Mouse (Mus musculus) E14TG2a.4 (cell line): ENCODE measurements at regions not wholly inside any gene's neighbourhood (a gene's known extent, or its start where the extent isn't known, plus 50 kb on each side); places are given as distances from the start of the nearest gene placed in this dataset.

Experiments used
- H3K27me3 ChIP-seq: 2 replicates; pipeline ENCODE4 v1.6.1; 2014; ENCODE audit warnings: low read length, control low read depth; ENCODE audit not compliant: insufficient read depth
- H3K36me3 ChIP-seq: 2 replicates; pipeline ENCODE4 v1.6.1; 2014; ENCODE audit warnings: low read length, control low read depth; ENCODE audit not compliant: insufficient read depth
- H3K4me1 ChIP-seq: replicated peaks from 2 replicates; pipeline ENCODE4 v1.6.1; 2014; ENCODE audit warnings: low read depth, low read length, control low read depth
- H3K4me3 ChIP-seq: replicated peaks from 2 replicates; pipeline ENCODE4 v1.5.1; 2014; ENCODE audit warnings: mild to moderate bottlenecking, low read length
- H3K9me3 ChIP-seq: 2 replicates; pipeline ENCODE4 v1.6.1; 2014; ENCODE audit warnings: low read length, control low read depth
- CTCF ChIP-seq: conservative IDR thresholded peaks from 2 replicates; pipeline ENCODE4 v1.5.1; 2014; ENCODE audit warnings: low read length
- NANOG ChIP-seq: IDR thresholded peaks from 2 replicates; pipeline ENCODE4 v1.6.1; 2014; ENCODE audit warnings: borderline replicate concordance, low read length, mixed read lengths
- POU5F1 ChIP-seq: IDR thresholded peaks from 2 replicates; pipeline ENCODE4 v1.6.1; 2014; ENCODE audit warnings: low read length, borderline replicate concordance

DNA sequence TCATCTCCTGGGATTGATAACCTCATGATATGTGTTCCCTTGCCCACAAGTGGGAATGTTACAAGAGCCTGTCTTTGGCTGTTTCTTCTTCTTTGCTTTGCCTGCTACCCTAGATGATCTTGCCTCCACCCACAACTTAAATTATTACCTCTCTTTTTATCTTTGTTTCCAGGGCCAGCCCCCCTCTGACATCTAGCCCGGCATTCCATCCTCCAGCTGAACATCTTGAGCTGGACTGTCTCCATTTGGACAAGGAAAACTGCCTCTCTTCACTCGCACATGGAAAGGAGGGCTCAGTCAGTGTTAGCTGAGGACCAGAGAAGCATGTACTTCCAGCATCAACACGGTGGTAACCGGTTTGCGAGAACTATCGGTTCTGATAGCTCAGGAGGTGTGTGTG, 124.3 kb downstream of the Zfp365 start:
- TF ChIP-seq POU5F1: no peak
- TF ChIP-seq NANOG: no peak
- TF ChIP-seq CTCF: no peak
- Histone ChIP-seq H3K9me3 (peaks cover 9% of the 10 kb centered on the region), H3K4me3 (no peak overlapping the region), H3K4me1 (peaks cover 7% of the 10 kb centered on the region; the same call in 1 of the 2 replicates), H3K27me3 (no peaks in the 10 kb centered on the region; the same call in 1 of the 2 replicates), H3K36me3 (no peaks in the 10 kb centered on the region)

DNA sequence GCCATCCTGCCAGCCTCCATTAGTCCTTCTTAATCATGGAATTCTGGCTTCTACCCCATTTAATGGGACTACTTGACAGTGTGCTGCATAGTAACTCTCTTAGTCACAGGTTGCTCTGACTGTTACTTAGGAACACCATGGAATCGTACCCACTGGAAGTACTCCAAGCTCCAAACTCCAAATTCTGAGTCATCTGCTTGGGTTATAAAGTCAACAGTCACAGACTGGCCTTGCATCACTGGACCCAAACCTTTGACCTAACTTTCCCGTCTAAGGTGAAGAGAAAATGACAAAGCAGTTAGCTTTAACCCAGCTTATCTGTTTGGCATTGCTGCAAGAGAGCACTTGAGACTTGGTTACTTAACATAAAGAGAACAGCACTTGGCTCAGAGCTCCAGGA, 126.9 kb downstream of the Zfp365 start:
- TF ChIP-seq NANOG (no peak), CTCF (no peak), POU5F1 (no peak)

DNA sequence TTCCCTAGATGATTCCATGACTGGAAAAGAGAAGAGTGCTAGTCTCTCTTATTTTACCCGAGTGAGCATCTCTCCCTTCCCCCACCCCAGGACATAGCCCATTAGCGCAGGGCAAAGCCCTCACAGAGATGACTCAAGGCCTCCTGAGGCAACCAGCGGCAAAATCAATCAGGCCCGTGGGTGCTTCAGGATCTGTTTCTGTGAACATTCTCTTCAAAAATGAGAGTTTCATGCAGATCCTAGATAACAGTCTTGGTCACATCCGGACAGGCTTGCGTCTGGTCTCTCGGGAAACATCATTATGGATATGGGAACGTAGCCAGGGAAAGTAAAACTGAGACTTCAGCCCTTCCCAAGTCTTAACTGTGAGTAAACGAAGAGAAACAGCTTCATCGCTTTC, 134.1 kb downstream of the Zfp365 start:
- Histone ChIP-seq H3K36me3 (no peaks in the 10 kb centered on the region), H3K4me1 (no peaks in the 10 kb centered on the region), H3K27me3 (no peaks in the 10 kb centered on the region), H3K4me3 (no peak overlapping the region), H3K9me3 (no peaks in the 10 kb centered on the region)
- TF ChIP-seq POU5F1 (no peak), CTCF (no peak), NANOG (no peak)

More for the DNA sequence above, 126.9 kb downstream of the Zfp365 start:
- Histone ChIP-seq H3K27me3 (no peaks in the 10 kb centered on the region; the same call in 1 of the 2 replicates), H3K4me1 (peaks cover 7% of the 10 kb centered on the region; the same call in 1 of the 2 replicates), H3K36me3 (no peaks in the 10 kb centered on the region), H3K4me3 (no peak overlapping the region), H3K9me3 (peaks cover 9% of the 10 kb centered on the region)

DNA sequence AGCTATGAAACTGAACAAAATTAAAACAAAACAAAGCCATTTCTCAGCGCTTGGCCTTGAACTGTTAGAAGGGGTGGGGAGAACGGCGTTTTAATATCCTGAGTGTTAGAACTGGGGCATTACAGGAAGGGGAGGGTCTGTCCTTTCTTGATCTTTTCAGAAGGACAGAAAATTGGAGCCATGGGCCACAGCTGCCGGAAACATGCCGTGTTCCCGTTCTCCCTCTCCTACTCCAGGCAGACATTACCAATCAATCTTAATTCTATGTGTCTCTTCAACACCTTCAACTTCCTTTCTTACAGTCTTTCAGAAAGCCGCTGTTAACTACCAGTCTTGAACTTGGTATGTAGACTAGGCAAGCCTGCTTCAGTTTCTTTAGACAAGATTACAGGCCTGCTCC, 134.7 kb downstream of the Zfp365 start:
- Histone ChIP-seq H3K27me3 (no peaks in the 10 kb centered on the region), H3K4me1 (no peaks in the 10 kb centered on the region), H3K36me3 (no peaks in the 10 kb centered on the region), H3K4me3 (no peak overlapping the region), H3K9me3 (no peaks in the 10 kb centered on the region)
- TF ChIP-seq NANOG (no peak), CTCF (no peak), POU5F1 (no peak)

DNA sequence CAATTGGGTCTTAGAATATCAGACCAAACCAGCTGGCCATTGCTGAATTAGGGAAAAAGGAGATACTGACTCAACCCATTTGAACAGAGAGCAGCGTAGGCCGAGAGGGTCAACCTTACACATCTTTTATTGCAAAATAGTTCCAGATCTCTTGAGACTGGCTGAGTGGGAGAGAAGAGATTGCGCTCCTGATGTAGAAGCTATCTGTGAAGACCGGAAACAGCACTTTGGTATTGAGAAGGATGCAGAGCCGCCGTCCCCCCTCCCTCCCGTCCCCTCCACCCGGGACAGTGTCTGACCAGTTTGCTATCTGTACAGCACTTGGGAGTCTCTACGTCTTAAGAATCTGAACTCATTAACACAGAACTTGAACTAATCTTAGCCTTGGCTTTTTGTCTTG, 135.6 kb downstream of the Zfp365 start:
- TF ChIP-seq NANOG (no peak), CTCF (no peak), POU5F1 (no peak)

DNA sequence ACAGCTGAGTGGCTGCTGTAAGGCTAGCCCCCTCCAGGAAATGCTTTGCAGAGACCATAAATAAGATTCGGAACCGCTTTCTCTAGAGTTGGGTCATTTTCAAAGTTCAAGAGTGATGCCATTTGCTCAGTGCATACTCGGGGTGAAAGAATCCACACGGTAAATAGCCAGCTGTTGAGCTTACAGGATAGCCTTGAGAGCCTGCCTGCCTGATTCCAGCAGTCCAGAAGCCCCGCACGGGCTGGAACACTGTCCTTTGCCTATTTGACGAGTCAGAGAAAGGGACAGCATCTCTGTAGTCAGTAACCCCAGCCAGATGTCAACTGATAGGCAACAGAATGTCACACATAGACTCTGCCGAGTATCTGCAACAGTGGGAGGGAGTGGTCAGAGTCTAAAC, 140.7 kb downstream of the Zfp365 start:
- no peaks in the 10 kb centered on the region for H3K9me3 ChIP-seq
- H3K4me1 ChIP-seq: no peaks in the 10 kb centered on the region
- no peak overlapping the region for H3K4me3 ChIP-seq
- TF ChIP-seq CTCF (no peak), POU5F1 (no peak), NANOG (no peak)
- no peaks in the 10 kb centered on the region for H3K27me3 ChIP-seq
- H3K36me3 ChIP-seq: no peaks in the 10 kb centered on the region

More for the DNA sequence above, 135.6 kb downstream of the Zfp365 start:
- no peaks in the 10 kb centered on the region for H3K36me3 ChIP-seq
- H3K9me3 ChIP-seq: no peaks in the 10 kb centered on the region
- no peak overlapping the region for H3K4me3 ChIP-seq
- no peaks in the 10 kb centered on the region for H3K27me3 ChIP-seq
- H3K4me1 ChIP-seq: no peaks in the 10 kb centered on the region

DNA sequence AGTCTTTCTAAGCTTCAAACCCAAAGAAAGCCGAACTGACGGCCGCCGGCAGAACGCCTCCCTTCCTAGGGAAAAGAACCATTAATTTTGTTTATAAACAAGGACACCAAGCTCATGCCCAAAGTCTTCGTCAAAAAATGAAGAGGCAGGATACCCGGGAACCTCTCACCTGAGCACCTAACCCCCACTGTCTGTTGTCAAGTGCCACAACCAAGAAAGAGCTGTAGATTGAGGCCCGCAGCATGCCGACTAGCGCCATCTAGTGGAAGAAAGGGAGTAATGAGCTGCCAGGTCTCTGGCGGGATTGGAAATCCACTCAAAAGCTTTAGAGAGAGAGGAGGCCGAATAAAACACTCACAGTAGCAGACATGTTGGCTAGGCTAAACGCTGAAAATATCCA, 146.4 kb downstream of the Zfp365 start:
- Histone ChIP-seq H3K27me3 (no peaks in the 10 kb centered on the region; the same call in 1 of the 2 replicates), H3K4me3 (no peak overlapping the region), H3K4me1 (no peaks in the 10 kb centered on the region), H3K9me3 (peaks cover 8% of the 10 kb centered on the region), H3K36me3 (no peaks in the 10 kb centered on the region)
- TF ChIP-seq POU5F1 (no peak), CTCF (peak; percentile 96)

DNA sequence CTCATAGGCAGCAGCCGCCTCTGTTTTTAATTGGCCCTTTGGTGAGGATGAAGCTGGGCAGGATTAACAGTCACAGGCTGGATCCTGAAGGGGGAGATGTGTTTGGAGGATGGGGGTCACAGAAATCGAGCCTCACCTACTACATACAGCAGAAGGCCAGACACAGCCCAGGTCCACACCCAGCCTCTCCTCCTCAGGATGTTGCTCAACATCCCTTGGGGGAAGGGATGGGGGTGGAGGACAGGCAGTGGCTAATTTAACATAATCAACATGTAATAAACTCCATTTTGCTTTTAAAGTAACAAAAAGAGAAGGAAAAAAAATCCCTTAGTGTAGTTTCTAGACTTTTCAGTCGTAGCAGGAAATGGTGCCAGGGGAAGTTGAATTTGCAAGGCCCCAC, 152.0 kb downstream of the Zfp365 start:
- Histone ChIP-seq H3K27me3 (no peaks in the 10 kb centered on the region; the same call in 1 of the 2 replicates), H3K36me3 (no peaks in the 10 kb centered on the region), H3K9me3 (peaks cover 8% of the 10 kb centered on the region), H3K4me1 (no peaks in the 10 kb centered on the region; the same call in 1 of the 2 replicates), H3K4me3 (no peak overlapping the region)
- TF ChIP-seq CTCF (no peak), POU5F1 (no peak), NANOG (no peak)

DNA sequence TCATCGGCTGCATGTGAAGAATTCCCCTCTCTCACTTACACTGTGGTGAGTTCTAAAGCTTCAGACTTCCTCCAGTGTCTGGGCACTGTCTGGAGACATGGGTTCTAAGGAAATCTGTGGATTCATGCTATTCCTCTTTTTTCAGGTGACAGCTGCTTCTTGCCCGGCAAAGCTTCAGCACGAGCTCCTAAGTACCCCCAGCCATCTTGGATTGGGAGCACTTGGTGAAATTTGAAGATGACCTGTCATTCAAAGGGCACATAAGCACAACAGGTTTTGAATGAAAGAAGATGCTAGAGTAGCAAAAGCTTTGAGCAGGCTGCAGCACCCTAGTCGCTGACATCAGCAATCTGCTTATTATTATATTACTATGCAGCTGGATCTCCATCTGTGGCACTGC, 164.3 kb downstream of the Zfp365 start:
- no peaks in the 10 kb centered on the region for H3K4me1 ChIP-seq
- no peaks in the 10 kb centered on the region for H3K27me3 ChIP-seq
- no peaks in the 10 kb centered on the region for H3K36me3 ChIP-seq
- no peaks in the 10 kb centered on the region for H3K9me3 ChIP-seq
- TF ChIP-seq POU5F1: no peak
- no peak overlapping the region for H3K4me3 ChIP-seq

DNA sequence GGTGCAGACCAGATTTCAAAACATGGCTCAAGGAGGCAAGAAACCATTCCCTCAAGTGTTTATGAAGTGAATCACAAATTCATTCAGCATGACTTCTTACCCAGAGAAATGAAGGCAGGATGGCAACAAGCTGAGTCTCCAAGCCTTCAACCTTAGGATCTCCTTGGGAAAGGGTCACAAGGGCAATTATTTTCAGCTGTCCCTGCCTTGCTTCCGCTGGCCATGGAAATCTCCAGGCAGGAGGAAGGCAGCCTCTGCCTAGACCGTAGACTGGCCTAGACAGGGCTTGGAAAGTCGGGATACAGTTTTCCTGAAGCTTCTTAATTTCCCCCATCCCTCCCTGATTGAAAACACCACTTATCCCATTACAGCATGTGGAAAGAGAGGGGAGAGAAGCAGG, 165.0 kb downstream of the Zfp365 start:
- Histone ChIP-seq H3K9me3 (no peaks in the 10 kb centered on the region), H3K4me3 (no peak overlapping the region), H3K36me3 (no peaks in the 10 kb centered on the region), H3K27me3 (peaks cover 2% of the 10 kb centered on the region; the same call in 1 of the 2 replicates), H3K4me1 (no peaks in the 10 kb centered on the region)
- no peak for TF ChIP-seq POU5F1
- no peak for TF ChIP-seq NANOG
- no peak for TF ChIP-seq CTCF
